Mouse (Mus musculus) liver, postnatal 0 days (tissue): Measurements from ENCODE around the gene Ttc28.

Experiments
- CTCF ChIP-seq: sonication (generic); IDR thresholded peaks from 2 replicates; pipeline ENCODE4 v1.5.1; 2016; ENCODE audit warnings: antibody characterized with exemption, low read depth
- EP300 ChIP-seq: IDR thresholded peaks from 2 replicates; pipeline ENCODE4 v1.6.1; 2016; ENCODE audit warnings: antibody characterized with exemption, low read depth, mild to moderate bottlenecking

- TF ChIP-seq CTCF (no peak), EP300 (no peak)
These were observed 206.2 kb downstream of the Ttc28 start for GRCm38 (mm10) chr5:111085849-111086248.
